Mouse (Mus musculus) CD4-positive helper T cell, adult 2 months (primary cell): ENCODE results near the gene Zfp111.

Source experiments
- DNase-seq: peaks from one replicate; pipeline ENCODE4 v3.0.0-alpha.2; 2012; ENCODE audit warnings: low read depth, missing footprints, low spot score

Gene Zfp111

DNA sequence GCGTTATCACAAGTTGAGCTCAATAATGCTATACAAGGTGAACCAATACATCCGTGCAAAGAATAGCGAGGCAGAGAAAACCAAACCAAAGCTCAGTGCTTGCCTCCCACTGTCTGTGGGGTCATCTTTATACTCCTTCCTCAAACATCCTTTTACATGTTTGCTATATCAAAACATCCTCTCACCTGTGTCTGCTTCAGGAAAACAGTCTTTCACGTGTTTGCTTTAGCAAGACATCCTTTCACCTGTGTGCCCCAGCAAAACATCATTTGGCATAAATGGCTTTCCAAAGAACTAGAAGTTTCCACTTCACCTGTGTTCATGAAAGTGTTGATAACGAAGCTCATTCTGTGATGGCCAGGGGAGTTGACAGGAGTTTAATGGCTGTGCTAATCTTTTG lies at the start of gene Zfp111:
Gene Zfp111 (minus strand): TSS at position 101 of the 400 bp plus-strand sequence.
- DNase-seq, result no peak

GRCm38 (mm10) chr7:24260000-24260312 lies 48.7 kb upstream of the Zfp111 start:
- no peak for DNase-seq

GRCm38 (mm10) chr7:24259306-24259999 lies 48.2 kb upstream of the Zfp111 start:
- no peak for DNase-seq

- peak; percentile 40 for DNase-seq
Observed at GRCm38 (mm10) chr7:24254633-24255474, 43.6 kb upstream of the Zfp111 start, which contains the start of gene Zfp108. Gene Zfp108 (plus strand): TSS chr7:24254794.

GRCm38 (mm10) chr7:24253779-24254615 lies 42.8 kb upstream of the Zfp111 start:
- no peak for DNase-seq

- peak; percentile 47 for DNase-seq
Observed at GRCm38 (mm10) chr7:24237040-24237791, 26.0 kb upstream of the Zfp111 start, which contains the start of gene Zfp109. Gene Zfp109 (minus strand): TSS chr7:24237560.

- no peak for DNase-seq
Observed at GRCm38 (mm10) chr7:24210296-24210695, 947 bp downstream of the Zfp111 start.

DNA sequence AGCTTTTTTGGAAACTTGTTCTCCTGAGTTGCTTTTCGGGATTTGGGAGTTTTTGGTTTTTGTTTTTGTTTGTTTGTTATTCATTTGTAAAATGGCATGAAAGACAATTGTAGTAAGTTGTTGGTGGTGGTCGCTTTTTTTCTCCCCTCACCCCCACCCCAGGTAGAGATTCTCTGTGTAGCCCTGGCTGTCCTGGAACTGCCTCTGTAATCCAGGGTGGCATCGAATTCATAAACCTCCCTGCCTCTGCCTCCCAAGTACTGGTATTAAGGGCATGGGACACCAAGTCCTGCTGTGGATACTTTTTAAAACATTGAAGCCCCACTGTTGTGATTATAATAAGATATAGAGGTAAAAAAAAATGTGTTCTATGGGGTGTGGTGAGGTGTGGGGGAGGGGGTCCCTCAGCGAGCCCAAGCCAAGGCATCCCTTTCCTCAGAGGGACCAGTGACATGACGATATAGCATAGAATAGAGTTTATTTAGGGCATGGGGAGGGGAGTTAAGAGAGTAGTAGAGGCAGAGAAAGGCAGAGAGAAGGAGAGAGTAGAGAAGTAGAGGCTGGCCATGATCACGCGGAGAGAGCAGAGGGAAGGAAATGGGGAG lies 2.9 kb downstream of the Zfp111 start:
- no peak for DNase-seq

- no peak for DNase-seq
Observed at GRCm38 (mm10) chr7:24207488-24208261, 3.6 kb downstream of the Zfp111 start.

- DNase-seq, result no peak
Observed at GRCm38 (mm10) chr7:24196961-24197360, 14.3 kb downstream of the Zfp111 start.

GRCm38 (mm10) chr7:24193157-24193556 lies 18.1 kb downstream of the Zfp111 start:
- no peak for DNase-seq

- no peak for DNase-seq
Observed at GRCm38 (mm10) chr7:24191361-24191760, 19.9 kb downstream of the Zfp111 start.

DNA sequence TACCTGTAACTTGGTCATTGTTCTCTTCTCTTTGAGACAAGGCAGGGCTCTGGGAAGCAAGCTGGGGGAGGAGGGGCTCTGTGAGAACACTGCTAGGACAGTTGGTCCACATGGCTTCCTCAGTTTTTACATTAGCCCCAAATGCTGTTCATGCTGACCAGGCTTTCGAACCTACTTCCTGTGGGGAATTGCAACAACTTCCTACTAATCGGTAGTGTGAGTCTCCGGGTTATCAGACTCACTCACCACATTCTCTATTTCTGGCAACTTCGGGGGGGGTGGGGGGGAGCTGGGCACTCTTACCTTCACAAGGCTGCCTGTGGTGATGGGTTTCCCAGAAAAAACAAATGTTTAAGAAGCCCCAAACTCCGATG lies 21.7 kb downstream of the Zfp111 start:
- no peak for DNase-seq

- no peak for DNase-seq
Observed at GRCm38 (mm10) chr7:24188901-24189570, 22.2 kb downstream of the Zfp111 start.

- no peak for DNase-seq
Observed at GRCm38 (mm10) chr7:24187611-24188010, 23.6 kb downstream of the Zfp111 start.

DNA sequence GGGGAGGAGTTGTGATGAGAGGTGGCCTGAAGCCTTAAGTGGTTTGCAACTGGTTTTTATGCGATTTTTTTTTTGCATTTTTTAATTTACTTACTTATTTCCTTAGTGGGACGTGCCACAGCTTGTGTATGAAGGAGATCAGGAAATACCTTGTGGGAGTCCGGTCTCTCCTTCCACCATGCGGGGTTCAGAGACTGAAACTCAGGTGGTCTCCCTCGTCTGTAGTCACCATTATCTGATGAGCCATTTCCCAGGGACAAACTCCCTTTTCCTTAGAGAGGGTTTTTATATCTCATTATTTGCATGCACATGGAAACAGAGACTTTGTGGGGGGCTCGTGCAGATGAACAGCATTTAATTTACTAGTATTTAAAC lies 35.9 kb downstream of the Zfp111 start:
- DNase-seq, result no peak

DNA sequence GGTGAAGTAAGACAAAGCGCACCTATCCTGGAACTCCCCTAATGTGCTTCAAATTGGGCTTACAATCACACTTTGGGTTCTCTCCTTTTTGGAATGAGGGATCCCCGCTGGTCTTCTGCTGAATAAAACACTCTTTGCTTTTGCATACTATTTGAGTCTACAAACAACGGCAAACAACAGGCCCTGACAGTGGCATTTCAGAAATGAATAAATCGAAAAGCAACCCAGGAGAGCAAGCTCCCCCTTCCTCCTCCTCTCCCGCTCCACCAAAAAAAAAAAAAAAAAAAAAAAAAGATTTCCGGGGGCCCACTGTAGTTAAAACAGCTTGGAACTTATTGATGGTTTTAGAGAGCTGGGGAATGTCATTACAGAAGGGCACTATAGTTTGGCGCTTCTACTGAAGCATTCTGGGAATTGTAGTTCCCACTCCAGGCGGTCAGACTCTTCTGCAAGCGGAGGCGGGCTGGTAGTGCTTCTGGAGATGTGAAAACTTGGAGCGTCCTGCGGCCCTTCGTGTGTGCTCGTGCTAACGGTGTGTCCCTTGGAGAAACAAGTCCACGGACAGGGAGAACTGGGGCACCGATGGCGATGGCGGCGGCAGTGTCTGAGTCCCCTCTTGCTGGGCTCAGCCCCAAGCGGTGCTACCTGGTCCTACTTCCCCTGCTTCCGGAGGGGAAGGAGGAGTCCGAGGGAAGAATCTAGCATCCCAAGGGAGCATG lies 36.5 kb downstream of the Zfp111 start, which contains the start of gene Zfp114:
Gene Zfp114 (plus strand): TSS at position 443 of the 719 bp plus-strand sequence.
- DNase-seq, result peak; percentile 19

DNA sequence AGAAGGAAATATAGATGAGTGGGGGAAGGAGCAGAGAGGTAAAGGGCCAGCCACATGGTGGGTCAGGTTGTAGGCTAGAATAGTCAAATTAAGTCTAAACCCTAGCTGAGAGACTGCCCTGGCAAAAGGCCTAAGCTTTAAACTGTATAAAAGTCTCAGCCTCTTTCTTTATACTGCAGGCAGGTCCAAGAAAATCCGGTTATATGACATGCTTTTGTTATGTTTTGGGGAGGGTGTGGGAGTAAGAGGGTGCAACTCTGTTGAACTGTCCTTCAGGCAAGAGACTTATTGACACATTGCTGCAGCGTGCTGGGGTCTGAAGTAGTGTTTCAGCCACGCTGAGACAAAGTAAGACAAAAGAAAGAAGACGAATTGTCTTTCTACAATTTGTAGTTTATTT lies 39.1 kb downstream of the Zfp111 start:
- no peak for DNase-seq

GRCm38 (mm10) chr7:24153272-24153671 lies 58.0 kb downstream of the Zfp111 start:
- DNase-seq, result peak; percentile 22
